Mouse (Mus musculus) forebrain, embryonic 13.5 days (tissue): Measurements from ENCODE around the gene Gas2l1. TPM values are rescaled to one million over a fixed set of nuclear protein-coding genes. Genes with fewer than 3 reads are reported as not detected.

Experiments
- ATAC-seq: fragments of 200-750 bp; cut with Nextera tagmentation; 2 replicates; pipeline ENCODE4 v1.8.0; 2017
- H3K27ac ChIP-seq: fragments of 300-500 bp; sonication (generic); 2 replicates; pipeline ENCODE4 v1.5.1; 2015; ENCODE audit warnings: inconsistent platforms, mild to moderate bottlenecking, moderate library complexity
- H3K27me3 ChIP-seq: fragments of 300-500 bp; sonication (generic); 2 replicates; pipeline ENCODE4 v1.6.1; 2015; ENCODE audit warnings: mild to moderate bottlenecking, inconsistent platforms
- H3K36me3 ChIP-seq: fragments of 300-500 bp; sonication (generic); 2 replicates; pipeline ENCODE4 v1.6.1; 2015; ENCODE audit warnings: mild to moderate bottlenecking, inconsistent platforms; ENCODE audit not compliant: poor library complexity, severe bottlenecking
- H3K4me1 ChIP-seq: fragments of 300-500 bp; sonication (generic); 2 replicates; pipeline ENCODE4 v1.6.1; 2015; ENCODE audit warnings: inconsistent platforms
- H3K4me2 ChIP-seq: fragments of 300-500 bp; sonication (generic); 2 replicates; pipeline ENCODE4 v1.6.1; 2015; ENCODE audit warnings: inconsistent platforms, mild to moderate bottlenecking, moderate library complexity
- H3K4me3 ChIP-seq: fragments of 300-500 bp; sonication (generic); 2 replicates; pipeline ENCODE4 v1.5.1; 2015; ENCODE audit warnings: mild to moderate bottlenecking, inconsistent platforms
- H3K9ac ChIP-seq: fragments of 300-500 bp; sonication (generic); 2 replicates; pipeline ENCODE4 v1.6.1; 2015; ENCODE audit warnings: mild to moderate bottlenecking, inconsistent platforms
- H3K9me3 ChIP-seq: fragments of 300-500 bp; sonication (generic); replicated peaks from 2 replicates; pipeline ENCODE4 v1.6.1; 2016; ENCODE audit warnings: inconsistent platforms
- WGBS: fragments of 180-500 bp; shearing (Covaris S2); methylation state at CpG from one replicate; pipeline ENCODE4 v1.1.7; 2015; 5-methylcytosine and 5-hydroxymethylcytosine counted together
- polyA plus RNA-seq: library from polyadenylated mRNA; unstranded; fragments of >200 nt; fragmentation: Nextera tagmentation; extraction: Ambion mirVana; gene quantifications from 2 replicates; pipeline ENCODE4 v1.2.1, GENCODE M21; 2015

Gas2l1 gene
- polyA plus RNA-seq, 1 experiment from 2014 or later = 13.2 TPM

DNA sequence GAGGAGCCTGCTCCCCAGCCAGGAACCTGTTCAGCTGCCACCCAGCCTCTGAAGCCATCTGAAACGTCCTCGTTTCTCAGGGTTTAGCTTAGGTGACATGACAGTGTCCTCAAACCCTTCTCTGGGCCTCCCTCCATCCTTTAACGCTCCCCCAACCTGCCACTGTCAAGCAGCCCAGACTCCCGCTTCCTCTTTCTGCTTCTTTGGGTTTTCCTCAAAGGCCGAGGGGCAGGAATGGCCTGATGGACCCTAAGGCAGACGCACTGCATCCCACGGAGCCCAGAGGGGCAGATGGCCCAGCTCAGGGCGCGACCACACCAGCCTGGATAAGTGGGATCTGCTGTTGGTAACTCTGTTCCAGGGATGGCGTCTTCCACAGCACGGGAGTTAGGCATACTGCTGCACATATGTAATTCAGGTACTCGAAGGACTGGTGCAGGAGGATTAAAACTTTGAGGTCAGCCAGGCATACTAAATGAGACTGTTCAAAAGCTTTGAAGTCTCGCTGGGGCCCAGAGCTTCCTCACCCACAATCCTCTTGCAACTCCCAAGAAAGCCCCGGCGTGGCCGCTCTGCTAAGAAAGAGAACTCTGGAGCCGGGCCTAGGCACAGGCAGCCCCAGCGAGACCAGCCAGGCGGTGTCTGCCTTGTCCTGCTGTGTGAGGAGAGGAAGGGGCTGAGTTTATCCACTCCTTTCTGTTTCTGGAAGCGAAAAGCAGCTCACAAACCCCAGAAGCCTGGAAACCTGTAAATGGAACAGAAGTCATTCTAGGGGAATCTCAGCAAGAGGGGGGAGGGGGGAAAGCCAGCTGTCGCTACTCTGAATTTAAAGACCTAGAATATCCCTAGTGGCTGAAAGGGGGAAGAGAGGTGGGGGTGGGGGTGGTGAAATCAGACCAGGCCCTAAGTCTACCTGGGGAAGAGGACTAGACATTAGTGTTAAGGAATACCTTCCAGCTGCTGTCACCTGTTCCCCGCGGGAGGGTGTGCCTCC, 8.9 kb downstream of the Gas2l1 start:
- peaks cover 60% of the 10 kb centered on the region for H3K27me3 ChIP-seq

DNA sequence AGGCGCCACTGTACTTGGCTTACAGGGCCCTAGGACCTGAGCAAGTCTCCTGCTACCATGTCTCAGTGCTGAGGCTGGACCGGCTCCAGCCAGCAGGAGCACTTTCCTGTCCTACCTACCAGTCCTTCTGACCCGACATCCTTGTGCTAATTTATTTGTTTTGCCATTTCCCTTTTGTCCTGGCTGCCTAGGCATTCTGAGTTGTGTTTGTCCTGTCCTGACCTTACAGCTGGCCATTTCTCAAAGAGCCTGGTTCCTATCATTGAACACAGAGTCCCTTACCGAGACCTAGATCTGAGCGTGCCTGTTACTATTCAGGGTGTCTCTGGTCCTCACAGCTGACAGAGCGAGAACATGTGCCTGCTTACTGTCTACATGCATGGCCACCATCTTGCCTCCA, 10.3 kb downstream of the Gas2l1 start:
- H3K4me3 ChIP-seq = no peak overlapping the region
- no peak overlapping the region for H3K9ac ChIP-seq
- ATAC-seq = no peak
- 72% methylated on average over 6 of the region's 6 CpGs for WGBS
- H3K9me3 ChIP-seq = no peaks in the 10 kb centered on the region
- no peak overlapping the region for H3K4me2 ChIP-seq
- no peaks in the 10 kb centered on the region for H3K36me3 ChIP-seq
- H3K27me3 ChIP-seq = peaks cover 47% of the 10 kb centered on the region
- H3K4me1 ChIP-seq = peaks cover 32% of the 10 kb centered on the region
- H3K27ac ChIP-seq = no peak overlapping the region

More for the DNA sequence above, 8.9 kb downstream of the Gas2l1 start:
- 21% methylated on average over 23 of the region's 23 CpGs for WGBS
- Histone ChIP-seq H3K36me3 (no peaks in the 10 kb centered on the region), H3K4me3 (no peak overlapping the region), H3K9me3 (no peaks in the 10 kb centered on the region), H3K4me1 (peaks cover 37% of the 10 kb centered on the region), H3K4me2 (no peak overlapping the region), H3K27ac (no peak overlapping the region), H3K9ac (no peak overlapping the region)
- ATAC-seq = no peak

DNA sequence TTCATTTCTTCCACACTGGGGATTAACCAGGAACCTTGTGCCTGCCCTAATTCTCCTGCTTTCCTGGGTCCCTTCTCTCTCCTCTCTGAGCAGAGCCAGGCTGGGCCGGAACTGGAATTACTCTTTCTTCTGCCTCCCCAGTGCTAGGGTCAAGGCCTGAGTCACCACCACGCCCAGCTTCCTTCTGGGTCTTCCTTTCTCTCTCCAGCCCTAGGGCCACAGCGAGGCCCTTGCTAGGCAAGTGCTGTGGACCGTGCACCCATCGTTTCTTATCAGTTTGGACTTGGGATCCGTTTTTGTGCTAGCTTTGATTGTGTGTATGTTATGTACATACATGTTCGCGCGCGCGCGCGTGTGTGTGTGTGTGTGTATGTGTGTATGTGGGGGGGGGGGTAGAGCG, 11.0 kb downstream of the Gas2l1 start:
- Histone ChIP-seq H3K27ac (no peak overlapping the region), H3K4me3 (no peak overlapping the region), H3K36me3 (no peaks in the 10 kb centered on the region), H3K9ac (no peak overlapping the region), H3K4me2 (no peak overlapping the region), H3K9me3 (no peaks in the 10 kb centered on the region), H3K4me1 (peaks cover 26% of the 10 kb centered on the region), H3K27me3 (peaks cover 39% of the 10 kb centered on the region)
- WGBS = 92% methylated on average over 14 of the region's 14 CpGs
- ATAC-seq = no peak

DNA sequence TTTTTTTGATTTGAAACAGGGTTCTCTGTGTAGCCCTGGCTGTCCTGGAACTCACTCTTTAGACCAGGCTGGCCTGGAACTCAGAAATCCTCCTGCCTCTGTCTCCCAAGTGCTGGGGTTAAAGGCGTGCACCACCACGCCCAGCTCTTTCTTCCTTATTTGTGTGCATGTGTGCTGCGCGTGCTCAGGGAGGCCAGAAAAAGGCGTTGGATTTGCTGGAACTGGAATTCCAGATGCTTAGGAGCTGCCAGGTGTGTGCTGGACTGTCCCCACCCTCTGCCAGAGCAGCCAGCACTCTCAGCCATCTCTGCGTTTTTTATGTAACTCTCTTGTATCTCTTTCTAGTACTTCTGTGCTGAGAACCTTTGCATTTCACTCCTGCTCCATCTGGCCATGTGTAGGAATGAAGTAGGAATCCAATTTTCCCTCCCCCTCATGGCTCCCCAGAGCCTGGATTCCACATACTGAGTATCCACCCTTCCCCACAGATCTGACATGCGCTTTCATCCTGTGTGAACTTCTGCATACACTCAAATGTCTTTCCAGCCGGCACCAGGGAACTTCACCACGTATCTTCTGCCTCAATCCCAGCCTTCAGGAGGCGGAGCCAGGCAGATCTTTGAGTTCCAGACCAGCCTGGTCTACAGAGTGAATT, 12.8 kb downstream of the Gas2l1 start:
- no peak overlapping the region for H3K4me2 ChIP-seq
- 82% methylated on average over 10 of the region's 10 CpGs for WGBS
- no peak overlapping the region for H3K4me3 ChIP-seq
- H3K9ac ChIP-seq = no peak overlapping the region
- no peak overlapping the region for H3K27ac ChIP-seq
- H3K36me3 ChIP-seq = no peaks in the 10 kb centered on the region
- ATAC-seq = no peak
- H3K4me1 ChIP-seq = peaks cover 13% of the 10 kb centered on the region
- H3K9me3 ChIP-seq = no peaks in the 10 kb centered on the region
- peaks cover 22% of the 10 kb centered on the region for H3K27me3 ChIP-seq

DNA sequence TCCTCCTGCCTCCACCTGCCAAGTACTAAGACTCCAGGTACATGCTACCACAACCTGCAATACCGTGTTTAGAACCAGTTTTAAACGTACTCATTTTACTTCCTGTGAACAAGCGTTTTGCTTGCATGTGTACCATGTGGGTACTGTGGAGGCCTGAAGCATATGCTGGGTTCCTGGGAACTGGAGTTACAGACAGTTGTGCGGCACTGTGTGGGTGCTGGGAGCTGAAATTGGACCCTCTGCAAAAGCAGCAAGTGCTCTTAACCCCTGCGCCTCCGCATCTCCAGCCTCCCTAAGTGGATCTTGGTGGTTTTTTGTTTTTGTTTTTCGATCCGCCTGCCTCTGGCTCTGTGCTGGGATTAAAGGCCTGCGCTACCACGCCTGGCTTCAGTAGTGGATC, 13.5 kb downstream of the Gas2l1 start:
- WGBS = 73% methylated on average over 10 of the region's 10 CpGs
- Histone ChIP-seq H3K4me1 (peaks cover 7% of the 10 kb centered on the region), H3K9me3 (no peaks in the 10 kb centered on the region), H3K36me3 (no peaks in the 10 kb centered on the region), H3K4me2 (no peak overlapping the region), H3K27ac (no peak overlapping the region), H3K9ac (no peak overlapping the region), H3K27me3 (peaks cover 15% of the 10 kb centered on the region), H3K4me3 (no peak overlapping the region)
- ATAC-seq = no peak

DNA sequence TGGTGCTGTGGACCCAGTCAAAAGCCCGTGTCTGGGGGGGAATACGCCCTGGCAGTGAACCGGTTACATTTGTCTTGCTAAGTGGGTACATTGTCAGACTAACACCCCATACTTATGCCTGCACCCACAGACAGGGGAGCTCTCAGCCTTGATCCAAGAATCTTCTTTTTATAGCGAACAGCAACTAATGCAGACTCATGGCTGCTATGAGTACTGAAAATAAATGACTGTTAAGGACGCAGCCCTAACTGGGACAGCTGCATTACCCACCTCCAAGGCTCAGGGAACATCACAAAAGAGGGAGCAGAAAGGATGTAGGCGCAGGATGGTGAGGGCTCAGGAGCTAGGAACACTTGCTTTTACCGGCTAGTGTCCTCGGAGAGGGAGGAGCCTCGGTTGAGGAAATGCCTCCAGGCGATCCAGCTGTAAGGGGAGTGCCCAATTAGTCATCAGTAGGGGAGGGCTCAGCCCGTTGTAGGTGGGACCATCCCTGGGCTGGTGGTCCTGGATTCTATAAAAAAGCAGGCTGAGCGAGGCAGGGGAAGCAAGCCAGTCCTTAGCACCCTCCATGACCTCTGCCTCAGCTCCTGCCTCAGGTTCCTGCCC, 18.7 kb downstream of the Gas2l1 start:
- Histone ChIP-seq H3K27ac (no peak overlapping the region), H3K27me3 (no peaks in the 10 kb centered on the region), H3K36me3 (peaks cover 18% of the 10 kb centered on the region), H3K9me3 (no peaks in the 10 kb centered on the region), H3K4me2 (no peak overlapping the region), H3K4me1 (no peaks in the 10 kb centered on the region), H3K9ac (no peak overlapping the region), H3K4me3 (no peak overlapping the region)
- WGBS = 49% methylated on average over 12 of the region's 12 CpGs
- no peak for ATAC-seq

DNA sequence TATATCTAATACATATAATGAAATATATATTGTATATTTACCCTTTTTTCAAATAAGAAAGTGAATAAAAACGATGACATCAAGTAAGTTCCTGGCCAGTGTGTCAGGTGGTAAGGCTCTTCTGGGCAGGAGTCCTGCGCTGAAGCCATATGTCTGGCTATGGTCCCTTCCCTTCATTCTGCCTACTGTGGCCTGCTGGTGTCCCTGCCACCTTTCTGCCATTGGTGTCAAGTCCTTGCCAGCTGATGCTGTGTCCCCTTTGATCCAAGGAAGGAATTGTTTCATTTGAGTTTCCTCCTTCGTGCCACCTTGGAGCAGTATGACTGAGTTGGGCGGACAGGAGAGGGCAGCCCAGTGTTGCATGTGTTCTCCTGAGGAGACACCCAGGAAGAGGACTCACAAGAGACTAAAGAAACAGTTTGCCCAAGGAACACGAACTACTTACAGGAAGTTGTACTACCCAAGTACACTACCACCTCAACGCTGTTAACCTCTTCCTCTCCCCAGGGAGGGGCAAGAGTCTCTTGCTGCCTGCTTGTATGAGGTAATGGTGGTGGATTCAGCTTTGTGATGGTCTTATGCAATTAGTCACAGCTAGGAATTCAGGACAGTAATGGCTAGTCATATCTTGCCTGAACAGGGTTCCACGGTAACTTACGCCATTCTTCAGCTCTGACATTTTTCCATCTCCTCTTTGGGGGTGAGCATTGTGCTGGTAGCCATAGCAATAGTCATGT, 22.3 kb downstream of the Gas2l1 start:
- no peak overlapping the region for H3K27ac ChIP-seq
- ATAC-seq = no peak
- 89% methylated on average over 8 of the region's 8 CpGs for WGBS
- H3K4me1 ChIP-seq = no peaks in the 10 kb centered on the region
- no peaks in the 10 kb centered on the region for H3K9me3 ChIP-seq
- peaks cover 54% of the 10 kb centered on the region for H3K36me3 ChIP-seq
- no peak overlapping the region for H3K4me3 ChIP-seq
- H3K27me3 ChIP-seq = no peaks in the 10 kb centered on the region
- no peak overlapping the region for H3K4me2 ChIP-seq
- no peak overlapping the region for H3K9ac ChIP-seq

DNA sequence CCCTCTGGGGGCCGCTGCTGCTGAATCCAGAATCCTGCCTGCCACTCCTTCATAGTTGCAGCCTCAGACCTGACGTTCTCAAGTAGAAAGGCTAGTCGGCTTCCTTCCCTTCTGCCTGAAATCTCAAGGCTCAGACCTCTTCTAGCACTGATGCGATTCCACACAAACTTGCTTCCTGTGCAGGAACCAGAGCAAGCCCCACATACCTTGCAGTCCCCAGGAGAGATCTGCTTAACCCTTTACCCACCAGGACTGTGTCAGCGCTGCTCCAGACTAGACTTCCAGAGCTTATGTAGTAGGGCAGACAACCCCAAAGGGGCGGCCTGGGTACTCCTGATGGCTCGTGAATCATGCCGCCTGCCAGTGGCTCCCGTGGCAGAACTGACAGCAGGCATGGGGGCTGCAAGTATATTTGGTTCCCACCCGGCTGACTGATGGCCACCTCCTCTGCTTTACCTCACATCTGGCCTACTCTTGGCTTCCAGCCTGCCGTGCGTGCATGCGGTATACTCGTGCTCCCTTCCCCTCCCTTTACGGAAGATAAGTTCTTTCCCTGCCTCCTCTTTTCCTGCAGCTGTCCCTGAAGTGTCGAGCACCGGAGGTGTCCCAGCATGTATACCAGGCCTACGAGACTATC, 23.9 kb downstream of the Gas2l1 start:
- no peaks in the 10 kb centered on the region for H3K9me3 ChIP-seq
- WGBS = 89% methylated on average over 18 of the region's 18 CpGs
- no peak overlapping the region for H3K9ac ChIP-seq
- H3K4me3 ChIP-seq = no peak overlapping the region
- no peaks in the 10 kb centered on the region for H3K27me3 ChIP-seq
- H3K4me2 ChIP-seq = no peak overlapping the region
- no peaks in the 10 kb centered on the region for H3K4me1 ChIP-seq
- no peak overlapping the region for H3K27ac ChIP-seq
- ATAC-seq = no peak
- peaks cover 69% of the 10 kb centered on the region for H3K36me3 ChIP-seq

DNA sequence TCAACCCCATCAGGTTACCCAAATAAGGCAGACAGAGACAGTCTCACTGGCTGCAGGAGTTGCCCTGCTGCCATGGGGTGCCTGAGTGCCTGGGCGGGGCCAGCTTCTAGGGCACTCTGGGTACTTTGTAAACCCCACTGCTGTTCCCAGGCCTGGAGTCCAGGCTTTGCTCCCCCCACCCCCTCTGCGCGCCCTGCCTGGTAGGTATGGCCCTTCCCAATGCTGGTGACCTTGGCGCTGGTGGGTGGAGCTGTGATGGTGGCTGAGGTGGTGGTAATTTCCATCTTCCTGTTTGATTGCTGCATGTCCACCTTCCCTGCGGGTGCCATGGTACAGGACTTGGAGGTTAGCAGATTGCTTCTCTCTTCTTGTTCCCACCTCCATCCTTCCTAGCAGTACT, 24.5 kb downstream of the Gas2l1 start:
- Histone ChIP-seq H3K9ac (no peak overlapping the region), H3K9me3 (no peaks in the 10 kb centered on the region), H3K27me3 (no peaks in the 10 kb centered on the region), H3K4me1 (no peaks in the 10 kb centered on the region), H3K27ac (no peak overlapping the region), H3K4me3 (no peak overlapping the region), H3K36me3 (peaks cover 76% of the 10 kb centered on the region), H3K4me2 (no peak overlapping the region)
- 96% methylated on average over 5 of the region's 5 CpGs for WGBS
- ATAC-seq = no peak

DNA sequence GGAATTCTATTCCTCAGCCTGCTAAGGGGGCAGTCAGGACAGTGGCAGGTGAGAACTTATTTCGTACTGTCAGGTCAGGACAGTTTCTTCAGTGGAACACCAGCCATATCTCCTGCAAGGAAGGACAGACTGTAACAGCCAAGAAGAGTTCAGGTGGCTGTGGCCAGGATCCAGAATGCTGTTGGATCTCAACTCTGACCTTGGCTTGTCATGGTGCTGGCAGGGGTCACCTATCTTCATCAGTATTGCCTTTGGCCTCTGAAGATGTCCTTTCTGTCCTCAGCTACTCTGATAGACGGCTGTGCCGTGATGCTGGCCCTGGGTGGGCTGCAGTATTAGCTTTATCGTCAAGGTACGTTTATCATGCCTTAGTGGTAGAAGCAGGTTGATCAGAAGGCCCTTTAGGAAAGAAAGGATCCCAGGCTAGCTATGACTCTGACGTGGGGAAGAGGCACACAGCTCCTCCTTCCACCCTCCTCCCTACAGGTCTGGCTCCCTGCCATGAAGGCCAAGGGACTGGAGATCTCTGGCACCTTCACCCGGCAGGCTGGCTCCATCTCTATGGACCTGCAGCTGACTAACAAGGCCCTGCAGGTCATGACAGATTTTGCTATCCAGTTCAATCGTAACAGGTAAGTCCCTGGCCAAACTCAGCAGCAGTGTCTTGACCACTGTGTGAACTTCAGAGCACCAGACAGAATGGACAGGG, 27.8 kb downstream of the Gas2l1 start:
- Histone ChIP-seq H3K4me2 (no peak overlapping the region), H3K27ac (no peak overlapping the region), H3K27me3 (no peaks in the 10 kb centered on the region), H3K4me3 (no peak overlapping the region), H3K9me3 (no peaks in the 10 kb centered on the region), H3K36me3 (peaks cover 100% of the 10 kb centered on the region), H3K9ac (no peak overlapping the region), H3K4me1 (no peaks in the 10 kb centered on the region)
- no peak for ATAC-seq
- 92% methylated on average over 8 of the region's 8 CpGs for WGBS

DNA sequence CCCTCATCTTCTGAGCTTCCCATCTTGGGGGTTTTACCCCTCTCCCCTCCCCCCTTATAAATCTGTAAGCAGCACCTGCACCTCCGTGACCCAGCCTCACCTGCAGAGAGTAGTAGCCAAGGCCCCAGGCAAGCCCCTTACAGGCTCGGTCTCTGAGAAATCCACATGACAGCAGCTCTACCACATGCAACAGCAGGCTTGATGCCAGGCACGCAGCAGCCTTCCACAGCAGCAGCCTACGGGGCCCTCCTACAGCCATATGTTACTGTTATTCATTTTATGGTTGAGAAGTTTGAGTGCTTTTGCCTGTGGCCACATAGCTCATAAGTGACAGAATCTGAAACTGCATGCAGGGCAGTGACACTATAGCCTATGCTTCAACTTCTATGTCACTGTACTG, 29.7 kb downstream of the Gas2l1 start:
- Histone ChIP-seq H3K9ac (no peak overlapping the region), H3K27ac (no peak overlapping the region), H3K4me2 (no peak overlapping the region), H3K36me3 (peaks cover 99% of the 10 kb centered on the region), H3K4me1 (no peaks in the 10 kb centered on the region), H3K4me3 (no peak overlapping the region), H3K9me3 (no peaks in the 10 kb centered on the region), H3K27me3 (no peaks in the 10 kb centered on the region)
- no peak for ATAC-seq
- 92% methylated on average over 4 of the region's 4 CpGs for WGBS
